Mouse (Mus musculus): Measurements from ENCODE around the gene Mbd6. TPM values are rescaled to one million over a fixed set of nuclear protein-coding genes. Genes with fewer than 3 reads are reported as not detected.

Mbd6 gene
- total RNA-seq, 2 experiments from 2014 or later: 44.8 to 58.7 TPM

DNA sequence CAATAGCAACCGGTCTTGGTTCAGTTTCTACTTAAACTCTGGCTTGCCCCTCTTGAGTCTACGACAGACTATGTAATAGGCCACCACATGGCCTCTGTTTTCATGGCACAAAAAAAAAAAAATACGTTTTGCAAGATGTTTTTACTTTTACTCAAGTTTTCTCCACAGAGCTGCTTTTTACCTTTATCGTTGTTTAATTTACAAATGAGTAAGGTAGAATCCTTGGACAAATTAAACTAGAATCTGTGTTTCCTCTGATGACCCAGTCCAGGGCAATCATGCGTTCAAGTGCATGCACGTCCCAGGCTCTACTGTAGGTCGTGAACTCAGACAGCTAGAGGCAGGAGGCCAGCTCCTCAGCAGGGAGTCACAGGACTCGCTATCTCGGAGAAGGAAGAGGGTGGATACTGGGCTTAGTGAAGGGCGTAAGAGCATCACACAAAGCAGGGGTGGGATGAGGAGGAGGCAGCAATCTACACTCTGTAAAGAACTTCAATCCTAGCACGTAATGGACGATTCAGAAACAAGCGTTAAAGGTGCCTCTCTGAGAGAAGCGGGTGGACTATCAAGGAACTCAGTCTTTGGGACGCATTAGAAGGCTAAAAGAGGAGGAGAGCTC lies 864 bp upstream of the Mbd6 start:
- DNase-seq (ENCODE audit: low spot score in 2 of 2): peak in 1 of 2 experiments; percentile 47

DNA sequence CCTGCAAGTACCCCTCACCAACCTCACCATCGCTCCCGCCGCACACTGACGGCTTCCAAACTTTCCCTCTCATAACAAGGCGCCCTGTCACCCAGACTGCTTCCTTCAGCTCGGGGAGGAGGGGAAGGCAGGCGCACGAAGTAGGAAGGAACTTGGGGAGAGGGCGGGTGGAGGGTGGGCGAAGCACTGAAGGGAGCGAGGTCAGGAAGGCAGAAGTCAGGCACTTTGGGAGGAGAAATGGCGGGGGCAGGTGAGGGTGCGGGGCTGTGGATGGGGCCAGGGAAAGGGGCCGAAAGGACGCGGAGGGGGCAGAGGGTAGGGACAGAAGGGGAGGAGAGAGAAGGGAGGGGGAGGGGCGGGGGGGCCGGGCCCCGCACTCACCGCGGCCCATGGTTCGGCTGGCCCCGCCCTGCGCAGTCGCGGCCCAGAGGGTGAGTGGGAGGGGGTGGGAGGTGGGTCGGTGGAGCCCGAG lies 454 bp downstream of the Mbd6 start:
- no peak for DNase-seq (ENCODE audit: low spot score in 2 of 2)

DNA sequence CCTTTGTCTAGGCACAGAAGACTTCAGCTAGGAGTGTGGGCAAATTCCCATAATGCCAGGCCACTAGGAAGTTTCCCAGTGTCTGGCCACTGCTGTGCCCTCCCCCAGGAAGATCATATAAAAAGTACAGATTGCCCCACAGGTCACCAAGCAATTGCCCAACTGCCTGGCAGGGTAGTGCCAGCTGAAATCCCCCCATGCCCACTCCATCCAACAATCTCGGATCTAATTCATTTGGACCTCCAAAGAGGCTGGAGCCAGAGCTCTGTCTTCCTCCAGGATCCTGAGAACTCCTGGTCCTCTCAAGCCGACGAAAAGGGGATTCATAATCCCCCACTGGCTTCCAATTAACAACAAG lies 903 bp downstream of the Mbd6 start:
- DNase-seq (ENCODE audit: low spot score in 2 of 2): no peak

DNA sequence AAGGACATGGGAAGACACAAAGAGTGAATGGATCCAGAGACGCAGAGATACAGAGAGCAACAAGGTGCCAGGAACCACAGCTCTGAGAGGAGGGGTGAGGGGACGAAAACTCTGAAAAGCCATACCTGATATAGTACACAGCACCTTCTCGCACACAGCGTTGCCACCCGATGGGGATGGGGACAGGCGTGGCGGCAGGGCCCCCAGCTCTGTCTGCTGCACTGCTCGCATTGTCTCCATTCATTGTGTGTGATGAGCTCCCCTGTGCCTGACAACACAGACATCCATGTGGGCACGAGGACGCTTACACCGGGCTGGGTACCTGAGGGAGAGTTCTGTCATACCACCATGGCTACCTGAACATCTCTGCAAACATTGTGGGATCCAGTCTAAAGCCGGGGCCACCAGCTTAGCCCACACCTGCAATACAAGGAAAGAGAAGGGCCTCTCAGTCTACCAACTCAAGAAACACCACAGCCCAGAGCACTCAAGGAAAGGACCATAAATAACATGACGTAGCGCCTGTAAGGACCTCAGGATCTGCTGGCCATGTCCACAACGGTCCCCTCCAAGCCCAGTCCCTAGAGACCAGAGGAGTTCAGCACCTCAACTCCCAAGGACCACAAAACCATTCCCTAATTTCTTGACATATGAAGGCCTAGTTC lies 1.4 kb downstream of the Mbd6 start:
- DNase-seq (ENCODE audit: low spot score in 2 of 2): no peak

DNA sequence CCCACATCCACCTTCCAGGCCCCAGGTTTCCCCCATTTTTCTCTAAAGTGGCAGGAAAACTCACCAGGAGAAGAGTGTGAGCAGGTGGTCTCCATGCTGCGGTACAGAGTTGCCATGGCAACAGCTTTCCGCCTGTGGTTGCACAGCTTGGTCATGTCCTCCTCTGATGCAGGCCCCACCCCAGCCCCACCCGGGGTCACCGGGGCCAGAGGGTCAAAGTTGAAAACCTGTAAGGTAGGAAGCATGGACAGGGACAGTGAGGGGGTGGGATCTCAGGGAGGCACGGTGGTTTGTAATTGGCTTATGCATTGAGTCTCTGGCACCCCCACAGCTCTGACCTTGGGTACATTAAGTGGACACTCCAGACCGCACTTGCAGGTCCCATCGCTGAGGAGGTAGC lies 2.1 kb downstream of the Mbd6 start:
- DNase-seq (ENCODE audit: low spot score in 2 of 2): no peak

DNA sequence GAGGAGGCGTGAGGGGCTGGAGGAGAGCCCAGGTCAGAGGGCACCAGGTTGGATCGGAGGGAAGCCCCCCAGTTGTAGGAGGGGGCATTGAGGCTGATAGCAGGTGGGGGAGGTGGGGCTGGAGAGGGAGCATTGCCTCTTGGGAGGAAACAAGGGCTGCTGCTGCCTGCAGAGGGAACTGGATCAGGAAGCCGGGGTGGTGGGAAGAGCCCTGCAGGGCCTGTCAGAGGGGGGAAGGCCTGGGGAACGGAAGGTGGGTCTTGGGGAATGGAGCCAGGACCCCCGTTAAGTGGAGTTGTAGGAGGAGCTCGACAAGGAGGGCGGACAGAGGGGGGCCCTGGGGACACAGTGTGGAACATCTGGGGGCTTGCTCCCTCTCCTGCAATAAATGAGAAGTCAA lies 2.6 kb downstream of the Mbd6 start:
- DNase-seq (ENCODE audit: low spot score in 2 of 2): no peak

DNA sequence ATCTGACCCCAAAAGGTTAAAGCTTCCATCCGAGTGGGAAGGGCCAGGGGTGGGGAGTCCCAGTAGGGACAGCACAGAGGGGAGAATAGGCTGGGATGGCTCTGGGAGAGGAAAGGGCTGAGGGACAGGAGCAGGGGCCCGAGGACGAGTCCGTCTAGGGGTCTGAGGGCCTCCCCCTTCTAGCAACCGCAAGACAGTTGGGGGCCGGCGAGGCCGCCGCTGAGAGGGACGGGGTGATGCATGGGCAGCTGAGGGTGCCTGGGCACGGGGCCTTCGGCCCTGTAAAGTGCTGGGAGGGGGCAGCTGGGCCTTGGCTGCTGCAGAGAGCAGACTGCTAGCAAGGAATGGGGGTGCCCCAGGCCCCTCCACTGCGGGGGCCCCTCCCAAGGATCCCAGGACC lies 3.2 kb downstream of the Mbd6 start:
- no peak for DNase-seq (ENCODE audit: low spot score in 2 of 2)

DNA sequence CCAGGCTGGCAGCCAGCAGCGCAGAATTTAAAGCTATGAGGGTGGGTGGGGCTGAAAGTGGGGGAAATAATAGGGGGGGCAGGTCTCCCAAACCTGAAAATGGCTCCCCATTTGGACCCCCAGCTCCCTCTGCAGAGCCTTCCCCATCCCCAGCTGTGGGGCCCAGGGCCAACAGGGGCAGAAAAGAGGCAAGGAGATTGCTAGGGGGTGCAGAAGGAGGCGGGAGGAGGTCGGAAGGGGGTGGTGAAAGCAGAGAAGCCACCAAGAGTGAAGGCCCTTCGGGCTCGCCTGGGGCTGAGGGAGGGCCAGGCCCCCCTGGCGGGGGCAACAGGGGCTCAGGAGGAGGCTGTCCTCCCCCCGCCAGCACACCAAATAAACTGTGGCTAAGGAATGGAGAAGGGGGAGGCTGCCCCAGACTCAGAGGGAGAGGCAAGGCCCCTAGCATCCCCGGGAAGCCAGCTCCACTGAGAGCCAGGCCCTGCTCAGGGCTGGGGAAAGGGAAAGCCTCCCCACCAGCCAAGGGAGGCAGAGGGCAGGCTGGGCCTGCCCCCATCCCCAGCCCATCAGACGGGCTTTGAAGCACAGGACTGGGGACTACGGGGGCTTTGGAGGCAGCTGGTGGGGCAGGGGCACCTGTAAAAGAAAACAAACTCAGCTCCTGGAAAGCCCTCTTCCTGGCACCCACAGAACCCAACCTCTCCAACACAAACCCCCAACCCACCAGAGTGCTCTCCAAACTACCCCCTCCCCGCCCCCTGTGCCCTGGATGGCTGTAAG lies 3.9 kb downstream of the Mbd6 start:
- no peak for DNase-seq (ENCODE audit: low spot score in 2 of 2)

DNA sequence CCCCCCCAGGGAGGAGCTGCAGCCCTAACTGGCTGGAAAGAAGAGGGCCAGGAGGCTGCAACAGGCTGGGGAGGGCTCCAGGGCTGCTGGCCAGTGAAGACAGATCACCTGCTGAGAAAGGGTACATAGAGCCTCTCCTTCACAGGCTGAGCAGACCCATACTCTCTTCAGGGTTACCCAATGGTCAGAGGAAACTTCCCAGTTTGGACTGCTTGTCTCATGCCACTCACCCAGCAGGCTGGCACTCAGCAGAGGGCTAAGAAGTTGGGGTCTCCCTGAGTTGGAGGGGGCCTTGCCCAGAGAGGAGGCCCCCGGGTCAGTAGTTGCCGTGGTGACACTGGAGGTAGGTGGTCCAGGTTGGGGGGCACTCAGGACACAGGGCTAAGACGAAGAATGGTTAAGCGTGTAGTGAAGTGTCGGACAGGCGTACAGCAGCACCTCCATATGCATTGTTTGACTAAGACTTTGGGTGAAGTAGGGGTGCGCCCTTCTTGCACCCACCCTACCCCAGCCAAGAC lies 4.7 kb downstream of the Mbd6 start:
- DNase-seq (ENCODE audit: low spot score in 2 of 2): no peak

DNA sequence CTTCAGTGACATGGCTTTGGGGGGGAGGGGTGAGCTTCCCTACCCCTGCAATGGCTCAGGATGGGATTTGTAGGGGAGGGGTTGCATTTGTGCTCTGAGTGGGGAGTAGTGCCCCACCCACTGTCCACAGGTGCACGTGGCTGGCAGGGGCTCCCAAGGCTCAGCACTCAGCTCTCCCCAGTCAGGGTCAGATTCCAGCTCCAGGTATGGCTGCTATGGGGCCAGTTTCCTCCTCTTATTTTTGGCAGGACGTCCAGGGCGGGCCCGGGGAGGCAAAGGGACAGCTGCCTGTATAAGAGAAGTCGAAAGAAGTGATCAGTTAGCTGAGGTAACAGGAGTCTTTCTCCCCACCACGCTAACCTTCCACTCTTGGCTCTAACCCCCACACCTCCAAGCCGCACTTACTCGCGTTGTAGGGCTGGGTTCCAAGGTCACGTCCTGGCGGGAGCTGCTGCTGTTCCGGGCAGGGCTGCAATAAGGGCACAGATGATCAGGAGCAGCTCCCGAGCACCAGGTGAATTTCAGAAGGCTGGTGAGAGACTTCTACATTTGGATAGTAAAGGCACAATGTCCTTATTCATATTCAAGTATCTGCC lies 6.1 kb downstream of the Mbd6 start:
- DNase-seq (ENCODE audit: low spot score in 2 of 2): no peak

DNA sequence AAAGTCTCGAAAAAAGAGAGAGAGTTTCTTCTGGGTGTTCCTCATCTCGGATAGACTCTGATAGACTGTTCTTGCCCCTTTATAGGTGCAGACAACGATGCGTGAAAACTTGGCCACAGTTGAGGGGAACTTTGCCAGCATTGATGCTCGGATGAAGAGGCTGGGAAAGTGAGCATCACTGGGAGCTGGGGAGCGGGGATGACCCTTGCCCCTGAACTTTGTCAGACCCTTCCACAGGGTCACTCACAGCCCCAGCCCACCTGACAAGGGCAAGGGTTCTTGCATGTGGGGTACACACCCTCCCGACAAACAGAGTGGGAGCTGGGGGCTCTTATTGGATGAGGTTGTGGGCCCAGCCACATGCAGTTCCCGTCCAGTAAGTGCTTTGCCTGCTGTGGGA lies 7.5 kb downstream of the Mbd6 start:
- no peak for DNase-seq (ENCODE audit: low spot score in 2 of 2)

DNA sequence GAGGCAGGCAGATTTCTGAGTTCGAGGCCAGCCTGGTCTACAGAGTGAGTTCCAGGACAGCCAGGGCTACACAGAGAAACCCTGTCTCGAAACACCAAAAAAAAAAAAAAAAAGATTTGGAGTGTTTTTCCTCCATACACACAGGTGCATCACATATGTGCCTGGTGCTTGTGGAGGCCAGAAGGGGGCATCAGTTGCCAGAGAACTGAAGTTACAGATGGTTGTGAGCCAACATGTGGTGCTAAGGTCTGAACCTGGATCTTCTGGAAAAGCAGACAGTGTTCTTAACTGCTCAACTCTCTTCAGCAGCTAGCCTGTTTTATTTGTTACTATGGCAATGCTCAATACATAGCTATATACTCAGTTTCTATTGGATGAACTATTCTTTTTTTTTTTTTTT lies 9.1 kb downstream of the Mbd6 start:
- DNase-seq (ENCODE audit: low spot score in 2 of 2): no peak

DNA sequence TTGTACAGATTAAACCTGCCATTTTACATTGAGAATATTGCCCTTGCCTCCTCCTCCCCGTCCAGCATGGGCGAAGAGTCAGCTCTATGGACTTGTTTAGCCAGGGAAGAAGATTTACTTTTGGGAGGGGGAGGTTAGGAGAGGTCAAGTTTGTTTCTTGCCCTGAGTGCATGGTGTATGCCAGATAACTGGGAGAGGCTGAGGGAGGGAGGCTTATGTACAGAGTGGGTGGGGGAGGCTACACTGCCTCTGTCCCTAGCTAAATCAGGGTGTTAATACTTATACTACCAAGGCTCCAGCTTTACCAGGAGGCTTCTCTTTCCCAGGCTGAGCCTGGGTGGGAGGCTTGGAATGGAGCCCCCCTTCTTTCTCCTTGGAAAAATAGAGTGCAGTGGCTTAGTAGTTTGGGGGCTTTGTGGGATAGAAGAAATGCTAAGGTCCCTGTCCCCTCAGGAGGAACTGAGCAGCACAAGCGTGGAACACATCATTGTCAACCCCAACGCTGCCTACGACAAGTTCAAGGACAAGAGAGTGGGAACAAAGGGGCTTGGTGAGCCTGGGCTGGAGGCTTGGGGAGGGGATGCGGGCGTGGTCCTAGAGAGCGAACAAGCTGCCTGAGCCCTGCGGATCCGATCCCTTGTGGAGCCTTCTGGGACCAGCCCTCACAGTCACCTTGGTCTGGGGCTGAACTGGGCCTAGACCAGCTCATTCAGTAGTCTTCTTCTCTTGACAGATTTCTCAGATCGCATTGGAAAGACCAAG lies 14.4 kb downstream of the Mbd6 start:
- DNase-seq (ENCODE audit: low spot score in 2 of 2): no peak

DNA sequence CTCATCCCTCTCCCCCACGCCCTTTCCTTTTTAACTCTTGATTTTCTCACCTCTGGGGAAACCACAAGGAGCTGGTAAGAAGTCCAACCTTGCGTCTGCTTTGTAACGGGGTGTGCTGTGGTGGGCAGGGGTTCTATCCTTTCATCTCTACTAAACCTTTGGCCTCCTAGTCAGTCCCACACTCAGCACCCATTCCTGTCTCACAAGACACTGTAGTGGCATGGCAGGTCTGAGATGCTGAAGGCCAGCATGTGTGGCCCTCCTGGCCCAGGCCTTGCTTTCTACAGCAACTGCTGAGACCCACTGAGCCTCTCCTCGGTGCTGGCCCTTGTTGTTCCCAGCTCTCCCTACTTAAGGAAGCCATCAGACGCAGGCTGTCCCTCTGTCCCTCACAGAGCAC lies 16.4 kb downstream of the Mbd6 start:
- no peak for DNase-seq (ENCODE audit: low spot score in 2 of 2)

DNA sequence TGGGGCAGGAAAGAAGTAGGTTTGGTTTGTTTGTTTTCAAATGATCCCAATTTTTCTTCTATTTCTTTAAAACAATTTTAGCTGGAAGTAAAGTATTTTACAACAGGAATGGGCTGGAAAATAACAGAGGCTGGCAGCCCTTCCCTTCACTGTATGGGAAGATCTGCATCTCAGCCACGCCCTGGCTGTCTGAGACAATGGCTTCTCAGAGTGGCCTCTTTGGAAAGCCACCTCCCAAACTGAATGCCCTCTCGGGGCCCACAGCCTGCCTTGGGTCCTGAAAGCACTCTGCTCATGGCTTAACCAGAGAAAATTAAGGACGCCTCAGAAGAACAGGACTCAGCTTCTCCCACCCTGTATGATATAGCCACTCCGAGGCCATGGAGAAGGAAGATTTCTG lies 18.9 kb downstream of the Mbd6 start:
- DNase-seq (ENCODE audit: low spot score in 2 of 2): no peak

DNA sequence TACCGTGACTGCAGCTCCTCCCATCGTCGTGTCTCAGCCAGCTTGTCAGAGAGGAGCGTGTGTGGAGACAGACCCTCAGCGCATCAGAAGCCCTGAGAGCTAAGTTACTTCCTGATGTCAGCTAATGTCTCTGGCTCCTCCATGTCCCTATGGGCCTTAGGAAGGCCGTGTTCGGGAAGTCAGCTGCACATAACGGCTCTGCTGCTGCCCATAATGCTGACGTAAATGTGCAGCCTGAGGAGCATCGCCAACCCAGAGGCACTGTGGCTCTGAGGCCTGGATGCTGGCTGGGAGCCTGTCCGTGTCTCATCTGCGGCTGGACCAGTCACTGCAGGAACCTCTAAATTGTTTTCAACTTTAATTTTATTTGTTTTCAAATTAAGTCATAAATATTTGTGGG lies 19.8 kb downstream of the Mbd6 start:
- no peak for DNase-seq (ENCODE audit: low spot score in 2 of 2)

DNA sequence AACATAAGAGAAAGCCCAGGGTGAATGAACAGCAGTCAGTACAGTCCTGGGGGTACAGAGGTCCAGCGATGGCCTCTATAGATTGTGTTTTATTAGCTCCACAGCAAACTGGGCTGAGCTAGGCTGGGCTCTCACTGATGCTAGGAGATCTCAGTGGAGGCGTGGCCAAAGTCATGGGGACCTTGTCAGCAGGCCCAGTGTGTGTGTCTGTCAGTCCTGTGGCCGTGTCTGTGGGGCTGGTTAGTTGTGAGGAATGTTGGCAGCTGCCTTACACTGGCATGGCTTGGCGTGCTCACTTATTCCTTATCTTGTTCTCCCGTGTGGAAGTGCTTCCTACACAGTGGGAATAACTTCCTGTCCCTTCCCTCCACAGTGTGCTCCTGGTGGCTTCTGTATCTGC lies 20.4 kb downstream of the Mbd6 start:
- no peak for DNase-seq (ENCODE audit: low spot score in 2 of 2)

DNA sequence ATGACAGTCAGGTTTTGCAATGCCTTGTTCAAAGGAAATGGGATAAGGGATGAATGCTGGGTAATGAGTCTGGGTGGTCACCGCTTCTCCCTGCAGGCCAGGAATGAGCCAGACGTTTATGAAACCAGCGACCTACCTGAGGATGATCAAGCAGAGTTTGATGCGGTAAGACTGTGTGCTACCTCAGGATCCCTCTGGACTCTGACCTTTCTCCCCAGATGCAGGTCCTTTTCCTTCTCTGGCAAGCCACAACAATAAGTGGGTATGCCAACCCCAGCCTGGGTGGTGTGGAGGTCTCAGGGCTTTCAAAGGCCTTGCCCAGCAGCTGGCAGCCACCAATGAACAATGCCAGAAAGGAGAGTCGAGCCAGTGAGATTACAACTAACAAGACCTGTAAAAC lies 21.5 kb downstream of the Mbd6 start:
- no peak for DNase-seq (ENCODE audit: low spot score in 2 of 2)

DNA sequence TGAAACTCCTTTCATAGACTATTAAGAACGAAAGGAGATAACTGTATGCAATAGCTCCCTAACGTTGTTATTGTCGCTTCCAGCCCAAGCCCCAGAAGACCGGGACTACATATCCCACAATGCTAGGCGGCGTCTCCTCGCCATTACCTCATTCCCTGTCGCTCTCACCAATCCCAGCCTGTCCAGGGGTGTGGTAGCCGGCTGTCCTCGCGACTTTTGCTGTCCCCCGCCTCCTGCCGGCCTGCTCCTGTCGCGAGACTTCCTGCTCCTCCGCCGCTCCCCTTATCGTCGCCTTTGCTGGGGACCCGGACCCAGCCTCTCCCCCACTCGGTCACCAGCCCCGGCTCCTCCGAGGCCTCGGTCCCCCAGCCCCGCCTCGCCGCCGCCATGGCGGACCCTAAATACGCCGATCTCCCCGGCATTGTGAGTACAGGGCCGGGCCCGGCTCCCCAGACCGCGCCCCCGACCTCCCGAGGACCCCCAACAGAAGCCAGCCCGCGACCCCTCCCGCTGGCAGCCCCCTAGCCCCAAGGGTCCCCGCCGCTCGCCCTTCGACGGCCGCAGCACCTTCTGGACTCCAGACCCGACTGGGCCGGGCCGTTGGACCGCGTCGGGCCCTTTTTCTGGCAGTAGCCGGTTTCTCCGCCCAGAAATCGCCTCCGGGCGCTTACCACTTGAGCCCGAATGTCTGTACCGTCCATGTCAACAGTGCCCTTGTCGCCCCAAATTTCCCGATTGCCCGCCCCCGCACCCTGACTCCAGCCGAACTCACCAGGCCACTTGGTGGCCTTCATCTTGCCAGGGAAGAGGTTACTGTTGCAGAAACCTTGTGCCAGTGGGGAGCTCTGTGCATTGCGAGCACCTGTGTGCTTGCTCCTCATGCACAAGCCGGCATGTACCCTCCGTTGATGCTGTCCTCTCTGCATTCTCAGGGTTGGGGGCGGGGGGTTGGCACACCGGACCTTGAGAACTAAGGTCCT lies 22.4 kb downstream of the Mbd6 start, which contains the start of gene Dctn2:
TSS of gene Dctn2 (plus strand) at position 257 of the 980 bp plus-strand sequence.
- DNase-seq (ENCODE audit: low spot score in 2 of 2): peak; percentile 92 to 95

DNA sequence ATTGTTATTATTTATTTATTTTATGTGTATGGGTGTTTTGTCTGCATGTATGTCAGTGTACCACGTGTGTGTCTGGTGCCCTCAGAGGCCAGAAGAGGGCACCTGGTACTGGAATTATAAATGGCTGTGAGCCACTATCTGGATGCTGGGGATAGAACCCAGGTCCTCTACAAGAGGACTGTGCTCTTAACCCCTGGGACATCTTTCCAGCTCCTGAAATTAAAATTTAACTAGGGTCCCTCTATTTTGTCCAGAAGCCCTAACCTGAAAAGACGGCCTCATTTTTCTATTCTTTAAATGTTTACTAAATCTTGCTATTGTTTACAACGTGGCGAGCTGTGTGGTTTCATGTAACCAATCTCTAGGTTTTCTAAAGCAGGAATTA lies 23.1 kb downstream of the Mbd6 start:
- DNase-seq (ENCODE audit: low spot score in 2 of 2): no peak

Measured in layer of hippocampus, postnatal 10 days (tissue).